In genomic region chr2:94069482-94069881, GRCm38 (mm10) we compare ENCODE assay signal across 17 mouse cellular contexts. TPM values are rescaled to one million over a fixed set of nuclear protein-coding genes. Genes with fewer than 3 reads are reported as not detected.
A peak's percentile ranks its signal among the peaks of the same experiment; 100 is the strongest.
DNase-seq lines count a peak whose midpoint lies in the region; ATAC-seq and TF ChIP-seq lines count a peak whose summit lies in the region.
"Had no signal": no experiment of that assay in that cellular context is flagged by ENCODE, and none has a peak within 500 bp of the region (broad histone marks: within the 10 kb centered on the region; RNA-seq: fewer than 3 reads in every experiment).

No protein-coding gene starts in this region.

- no peaks in the 10 kb centered on the region for H3K9me3 ChIP-seq in forebrain, embryonic 13.5 days (replicated peaks)
- no peaks in the 10 kb centered on the region for H3K9me3 ChIP-seq in forebrain, embryonic 16.5 days (ENCODE audit: control insufficient read depth, low read length)
- no peaks in the 10 kb centered on the region for H3K9me3 ChIP-seq in midbrain, postnatal 0 days (ENCODE audit: low read length)
- H3K9me3 ChIP-seq in midbrain, embryonic 10.5 days (replicated peaks) = no peaks in the 10 kb centered on the region
- H3K9me3 ChIP-seq: G1E; limb, embryonic 15.5 days; midbrain, embryonic 12.5 days had no signal

- H3K27ac ChIP-seq in forebrain, embryonic 13.5 days = no peak overlapping the region
- no peak overlapping the region for H3K27ac ChIP-seq in forebrain, embryonic 16.5 days (ENCODE audit: low read length)
- H3K27ac ChIP-seq in midbrain, postnatal 0 days (ENCODE audit: low read depth, low read length) = no peak overlapping the region
- H3K27ac ChIP-seq in midbrain, embryonic 10.5 days (replicated peaks) = no peak overlapping the region
- H3K27ac ChIP-seq: limb, embryonic 15.5 days; midbrain, embryonic 12.5 days had no signal

- H3K27me3 ChIP-seq in forebrain, embryonic 13.5 days = no peaks in the 10 kb centered on the region
- no peaks in the 10 kb centered on the region for H3K27me3 ChIP-seq in forebrain, embryonic 16.5 days (replicated peaks; ENCODE audit: control insufficient read depth, insufficient read depth, low read length)
- no peaks in the 10 kb centered on the region for H3K27me3 ChIP-seq in midbrain, postnatal 0 days (ENCODE audit: insufficient read depth, low read length)
- H3K27me3 ChIP-seq in midbrain, embryonic 10.5 days (ENCODE audit: low read depth, poor library complexity, severe bottlenecking) = no peaks in the 10 kb centered on the region
- H3K27me3 ChIP-seq: limb, embryonic 15.5 days; midbrain, embryonic 12.5 days had no signal

- 0 out of 2 replicates have a peak, but pooled peaks have one; percentile 33 for ATAC-seq in forebrain, embryonic 13.5 days
- no peak for ATAC-seq in forebrain, embryonic 16.5 days
- no peak for ATAC-seq in midbrain, postnatal 0 days (ENCODE audit: low FRiP score)
- no peak for ATAC-seq in granulocyte monocyte progenitor cell, adult 5-6 weeks (replicated peaks; ENCODE audit: poor library complexity, severe bottlenecking)

- WGBS in forebrain, embryonic 13.5 days = 77% methylated on average over 5 of the region's 5 CpGs
- 73% methylated on average over 5 of the region's 5 CpGs for WGBS in forebrain, embryonic 16.5 days
- WGBS in midbrain, postnatal 0 days = 69% methylated on average over 5 of the region's 5 CpGs
- 92% methylated on average over 5 of the region's 5 CpGs for WGBS in midbrain, embryonic 10.5 days

- peak; percentile 72 for TF ChIP-seq CTCF in midbrain, postnatal 0 days (IDR thresholded peaks at IDR 0.05)

- H3K4me1 ChIP-seq in forebrain, embryonic 13.5 days = no peaks in the 10 kb centered on the region
- no peaks in the 10 kb centered on the region for H3K4me1 ChIP-seq in forebrain, embryonic 16.5 days (replicated peaks; ENCODE audit: control insufficient read depth, insufficient read depth, low read length)
- H3K4me1 ChIP-seq in midbrain, postnatal 0 days (ENCODE audit: insufficient read depth, low read length) = no peaks in the 10 kb centered on the region
- no peaks in the 10 kb centered on the region for H3K4me1 ChIP-seq in midbrain, embryonic 10.5 days
- H3K4me1 ChIP-seq: limb, embryonic 15.5 days; midbrain, embryonic 12.5 days had no signal

- H3K36me3 ChIP-seq in forebrain, embryonic 13.5 days (ENCODE audit: poor library complexity, severe bottlenecking) = no peaks in the 10 kb centered on the region; the same call in 1 of the 2 replicates
- no peaks in the 10 kb centered on the region for H3K36me3 ChIP-seq in forebrain, embryonic 16.5 days (ENCODE audit: control insufficient read depth, insufficient read depth)
- H3K36me3 ChIP-seq in midbrain, postnatal 0 days (ENCODE audit: insufficient read depth, low read length) = no peaks in the 10 kb centered on the region
- H3K36me3 ChIP-seq in midbrain, embryonic 10.5 days = peaks cover 13% of the 10 kb centered on the region
- H3K36me3 ChIP-seq: midbrain, embryonic 12.5 days had no signal

- peak; percentile 7 for DNase-seq in layer of hippocampus, adult 11-12 months (ENCODE audit: low spot score)
- DNase-seq in layer of hippocampus, adult 9-10 months (ENCODE audit: low spot score) = no peak
- DNase-seq in midbrain, postnatal 0 days (ENCODE audit: low spot score) = peak; percentile 39
- no peak for DNase-seq in midbrain, embryonic 10.5 days (ENCODE audit: low spot score)
- peak; percentile 29 for DNase-seq in retina, postnatal 1 day
- DNase-seq: adrenal gland, adult 2 months; B cell, adult 2 months; heart, postnatal 4 days; kidney, adult 11 months; lung, postnatal 10 days; thymus, adult 18-20 months had no signal

- H3K9ac ChIP-seq in forebrain, embryonic 13.5 days = no peak overlapping the region
- H3K9ac ChIP-seq in forebrain, embryonic 16.5 days (replicated peaks; ENCODE audit: low read depth, low read length) = no peak overlapping the region
- no peak overlapping the region for H3K9ac ChIP-seq in midbrain, postnatal 0 days (replicated peaks; ENCODE audit: low read length, poor library complexity, severe bottlenecking)
- H3K9ac ChIP-seq: limb, embryonic 15.5 days; midbrain, embryonic 12.5 days had no signal

- H3K4me2 ChIP-seq in forebrain, embryonic 13.5 days = no peak overlapping the region
- no peak overlapping the region for H3K4me2 ChIP-seq in forebrain, embryonic 16.5 days (ENCODE audit: low read length)
- H3K4me2 ChIP-seq in midbrain, postnatal 0 days (ENCODE audit: low read depth, low read length, poor library complexity, severe bottlenecking) = no peak overlapping the region
- H3K4me2 ChIP-seq: limb, embryonic 15.5 days; midbrain, embryonic 12.5 days had no signal

- no peak overlapping the region for H3K4me3 ChIP-seq in forebrain, embryonic 13.5 days
- H3K4me3 ChIP-seq in forebrain, embryonic 16.5 days (replicated peaks; ENCODE audit: low read length) = no peak overlapping the region
- H3K4me3 ChIP-seq in midbrain, postnatal 0 days (ENCODE audit: low read depth, low read length) = no peak overlapping the region
- H3K4me3 ChIP-seq in midbrain, embryonic 10.5 days = no peak overlapping the region
- H3K4me3 ChIP-seq: limb, embryonic 15.5 days; midbrain, embryonic 12.5 days had no signal

RNA-seq across cellular contexts. Expression of gene Alkbh3, which starts 58.9 kb away (rescaled TPM):
- 51.8 and 53.2 TPM in 2 replicates for polyA plus RNA-seq in forebrain, embryonic 13.5 days (2015; fragmentation: Nextera tagmentation; extraction: Ambion mirVana)
- polyA plus RNA-seq in forebrain, embryonic 16.5 days (2015; fragmentation: Nextera tagmentation; extraction: Ambion mirVana) = 55.1 and 57.4 TPM in 2 replicates
- 28.6 and 57.3 TPM in 2 replicates for total RNA-seq in midbrain, postnatal 0 days (2014; rRNA removed)
- 45.3 and 52.2 TPM in 2 replicates for polyA plus RNA-seq in midbrain, postnatal 0 days (2015; fragmentation: Nextera tagmentation; extraction: Ambion mirVana)
- polyA plus RNA-seq in midbrain, embryonic 10.5 days (2016; fragmentation: Nextera tagmentation; extraction: Ambion mirVana) = 47.8 and 51.5 TPM in 2 replicates
- 52.5 and 87.5 TPM in 2 replicates for total RNA-seq in granulocyte monocyte progenitor cell, adult 5-6 weeks (2014; fragmentation: Nextera tagmentation)
- total RNA-seq in granulocyte monocyte progenitor cell, adult 5-6 weeks (2017) = 34.0 and 38.0 TPM in 2 replicates

Comparison
In these comparisons a context has a peak if more than half of its experiments do, and no peak if none do; other contexts are left out.
1. DNase-seq: peak in layer of hippocampus, adult 11-12 months (single experiment), midbrain, postnatal 0 days (single experiment) and retina, postnatal 1 day (single experiment); none in layer of hippocampus, adult 9-10 months (single experiment) and midbrain, embryonic 10.5 days (single experiment).